Mouse (Mus musculus): ENCODE results near the gene Lrrc51.

The Lrrc51 gene

DNA sequence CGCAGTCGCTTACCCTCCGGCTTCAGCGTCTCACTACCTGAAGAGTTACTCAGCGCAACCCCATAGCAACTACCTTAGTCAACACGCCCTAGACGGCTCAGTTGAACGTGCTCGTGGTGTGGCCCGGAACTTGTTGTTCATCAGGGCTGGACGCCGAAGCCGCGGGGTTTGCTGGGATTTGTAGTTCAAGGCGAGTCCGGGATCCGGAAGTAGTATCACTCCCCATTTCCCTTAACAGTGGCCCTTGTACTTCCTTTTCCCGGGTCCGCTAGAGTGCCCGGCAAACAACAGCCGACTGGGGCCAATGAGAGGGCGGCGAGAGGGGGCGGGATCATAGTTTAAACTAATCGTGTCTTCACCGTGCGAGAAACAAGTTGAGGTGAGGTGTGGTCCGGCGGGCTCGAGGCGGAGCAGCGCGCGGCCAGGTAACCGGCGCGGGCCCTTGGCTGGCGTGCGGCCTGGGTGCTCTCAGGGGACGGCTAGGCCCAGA, at the start of gene Lrrc51, which contains the start of gene Numa1:
TSS of gene Lrrc51 (minus strand) at position 145 of the 490 bp plus-strand sequence.
TSS of gene Numa1 (plus strand) at position 361 of the 490 bp plus-strand sequence.
- TF ChIP-seq GATA4 (IDR thresholded peaks at IDR 0.05; ENCODE audit: insufficient replicate concordance, low read length), result peak; percentile 53; the same call in 1 of the 2 replicates

- TF ChIP-seq GATA4 (IDR thresholded peaks at IDR 0.05; ENCODE audit: insufficient replicate concordance, low read length), result no peak
Observed at GRCm38 (mm10) chr7:101982735-101983134, 49.0 kb upstream of the Lrrc51 start.

- TF ChIP-seq GATA4 (IDR thresholded peaks at IDR 0.05; ENCODE audit: insufficient replicate concordance, low read length), result no peak
Observed at GRCm38 (mm10) chr7:101974505-101974904, 40.8 kb upstream of the Lrrc51 start.

DNA sequence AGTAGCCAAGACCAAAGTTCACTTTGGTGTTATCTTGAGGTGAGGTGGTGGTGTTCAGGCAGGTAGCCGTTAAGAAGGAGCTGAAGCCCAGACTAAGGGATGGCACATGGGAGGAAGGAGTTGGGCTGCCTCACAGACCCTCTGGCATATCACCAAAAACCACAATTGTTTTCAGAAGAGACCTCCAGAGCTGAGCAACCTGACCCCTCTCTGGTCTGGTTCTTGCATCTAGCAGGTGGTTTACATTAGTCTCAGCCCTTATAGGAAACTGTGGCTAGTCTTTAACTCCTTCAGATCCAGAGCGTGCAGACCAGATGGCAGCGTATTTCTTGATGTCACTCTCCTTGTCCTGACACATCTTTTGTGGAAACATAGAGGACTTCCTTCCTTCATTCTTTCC, 40.0 kb upstream of the Lrrc51 start:
- no peak for TF ChIP-seq GATA4 (IDR thresholded peaks at IDR 0.05; ENCODE audit: insufficient replicate concordance, low read length)

DNA sequence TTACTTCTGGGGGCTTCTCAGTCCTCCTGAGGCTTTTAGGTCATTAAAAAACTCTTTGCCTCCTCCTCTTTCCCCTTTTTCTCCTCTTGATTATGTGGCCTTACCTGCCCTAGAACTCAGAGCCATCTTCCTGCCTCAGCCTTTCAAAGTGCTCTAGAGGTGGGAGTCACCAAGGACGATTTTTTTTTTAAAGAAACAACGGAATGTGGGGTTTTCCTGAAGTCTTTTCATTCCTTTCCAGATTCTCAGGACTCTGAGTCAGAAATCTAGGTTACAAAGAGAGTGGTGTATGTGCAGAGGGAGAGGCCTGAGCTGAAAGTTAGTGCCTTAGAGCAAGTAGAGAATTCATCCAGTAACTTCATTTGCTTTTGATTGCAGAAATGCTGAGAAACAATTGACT, 38.0 kb upstream of the Lrrc51 start:
- no peak for TF ChIP-seq GATA4 (IDR thresholded peaks at IDR 0.05; ENCODE audit: insufficient replicate concordance, low read length)

GRCm38 (mm10) chr7:101970821-101971461, 37.2 kb upstream of the Lrrc51 start:
- no peak for TF ChIP-seq GATA4 (IDR thresholded peaks at IDR 0.05; ENCODE audit: insufficient replicate concordance, low read length)

GRCm38 (mm10) chr7:101970429-101970775, 36.7 kb upstream of the Lrrc51 start:
- 0 out of 2 replicates have a peak, but pooled peaks have one; percentile 1 for TF ChIP-seq GATA4 (IDR thresholded peaks at IDR 0.05; ENCODE audit: insufficient replicate concordance, low read length)

DNA sequence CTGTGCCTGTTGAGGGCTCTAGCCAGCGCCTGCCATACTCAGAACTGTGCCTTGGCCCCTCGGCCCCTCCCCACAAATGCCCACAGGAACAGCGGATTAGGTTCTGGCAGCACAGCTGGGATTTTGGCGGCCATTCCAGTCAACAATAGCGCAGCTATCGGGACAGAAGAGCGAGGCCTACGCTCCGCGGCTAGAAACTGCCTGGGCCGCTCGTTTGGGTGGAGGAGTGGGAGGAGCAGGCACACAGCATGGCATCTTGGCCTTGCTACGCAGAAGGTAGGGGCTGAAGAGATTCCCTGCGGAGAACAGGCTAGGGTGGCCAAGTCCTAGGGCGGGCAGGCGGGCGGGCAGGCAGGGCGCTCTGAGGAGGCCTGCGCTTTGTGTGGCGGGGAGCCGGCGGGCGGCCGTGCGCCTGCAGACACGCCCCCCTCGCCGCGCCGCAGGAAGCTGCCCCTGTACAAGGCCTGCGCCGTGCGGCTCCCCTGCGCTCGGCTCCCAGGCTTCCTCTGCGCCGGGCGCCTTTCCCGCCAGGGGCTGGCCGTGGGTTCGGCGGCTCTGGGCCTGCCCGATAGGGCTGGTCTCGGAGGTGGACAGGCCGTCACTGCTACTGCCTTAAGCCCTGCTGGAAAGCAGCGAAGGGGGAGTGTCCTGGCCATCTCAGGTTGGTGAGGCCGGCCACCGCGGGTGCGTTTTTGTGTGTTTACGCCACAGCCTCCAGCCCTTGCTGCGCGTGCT, 36.2 kb upstream of the Lrrc51 start:
- peak; percentile 2; the same call in 1 of the 2 replicates for TF ChIP-seq GATA4 (IDR thresholded peaks at IDR 0.05; ENCODE audit: insufficient replicate concordance, low read length)

DNA sequence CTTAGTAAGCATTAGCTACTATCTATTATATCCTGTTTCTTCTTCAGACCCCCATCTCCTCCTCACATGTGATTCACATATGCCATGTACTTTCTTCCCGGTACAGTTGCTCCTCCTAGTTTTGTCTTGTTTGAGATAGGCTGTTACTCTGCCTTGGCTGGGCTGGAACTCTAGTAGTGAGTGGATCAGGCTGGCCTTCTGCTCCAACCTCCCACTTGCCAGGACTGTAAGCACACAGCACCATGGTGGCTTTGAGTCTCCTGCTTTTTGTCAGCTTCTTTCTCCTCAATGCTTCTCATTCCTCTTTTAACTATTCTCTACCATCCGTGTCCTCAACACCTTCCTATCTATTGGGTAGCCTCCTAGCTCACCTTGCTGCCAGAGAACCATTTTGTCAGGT, 35.1 kb upstream of the Lrrc51 start:
- TF ChIP-seq GATA4 (IDR thresholded peaks at IDR 0.05; ENCODE audit: insufficient replicate concordance, low read length), result no peak

- no peak for TF ChIP-seq GATA4 (IDR thresholded peaks at IDR 0.05; ENCODE audit: insufficient replicate concordance, low read length)
Observed at GRCm38 (mm10) chr7:101967256-101967655, 33.6 kb upstream of the Lrrc51 start.

DNA sequence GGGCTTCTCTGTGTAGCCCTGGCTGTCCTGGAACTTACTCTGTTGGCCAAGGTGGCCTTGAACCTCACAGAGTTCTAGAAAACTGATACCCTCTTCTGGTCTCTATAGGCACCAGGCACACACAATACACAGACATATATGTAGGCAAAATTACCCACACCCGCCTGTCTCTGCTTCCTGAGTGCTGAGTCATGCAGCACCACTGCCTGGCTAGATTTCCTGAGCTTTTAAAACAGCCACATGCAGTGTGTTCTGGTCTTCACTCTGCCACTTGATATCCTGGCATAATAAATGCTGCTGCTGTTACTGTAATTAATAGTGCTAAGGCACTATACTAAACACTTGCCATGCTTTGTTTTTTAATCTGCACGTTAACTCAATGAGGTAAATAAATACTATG, 31.9 kb upstream of the Lrrc51 start:
- TF ChIP-seq GATA4 (IDR thresholded peaks at IDR 0.05; ENCODE audit: insufficient replicate concordance, low read length), result no peak

- TF ChIP-seq GATA4 (IDR thresholded peaks at IDR 0.05; ENCODE audit: insufficient replicate concordance, low read length), result no peak
Observed at GRCm38 (mm10) chr7:101964551-101964950, 30.9 kb upstream of the Lrrc51 start.

DNA sequence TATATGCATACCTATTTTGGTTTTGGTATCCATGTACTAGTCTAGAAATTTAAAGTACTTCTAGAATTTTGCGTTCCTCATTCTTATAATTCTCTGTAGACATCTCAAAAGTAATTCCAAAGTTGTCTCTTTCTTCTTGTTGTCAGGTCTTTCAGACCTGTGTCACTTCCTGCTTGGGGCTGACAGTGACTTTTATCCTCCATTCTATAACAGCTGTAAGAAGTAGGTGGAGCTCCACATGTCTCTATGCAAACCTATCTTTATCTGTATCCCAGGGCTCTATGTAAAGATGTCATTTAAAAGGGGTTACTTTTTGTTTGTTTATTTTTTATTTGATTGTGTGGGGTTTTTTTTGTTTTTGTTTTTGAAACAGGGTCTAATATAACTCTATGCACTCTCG, 29.9 kb upstream of the Lrrc51 start:
- no peak for TF ChIP-seq GATA4 (IDR thresholded peaks at IDR 0.05; ENCODE audit: insufficient replicate concordance, low read length)

- TF ChIP-seq GATA4 (IDR thresholded peaks at IDR 0.05; ENCODE audit: insufficient replicate concordance, low read length), result no peak
Observed at GRCm38 (mm10) chr7:101962829-101963228, 29.1 kb upstream of the Lrrc51 start.

- TF ChIP-seq GATA4 (IDR thresholded peaks at IDR 0.05; ENCODE audit: insufficient replicate concordance, low read length), result no peak
Observed at GRCm38 (mm10) chr7:101956911-101957310, 23.2 kb upstream of the Lrrc51 start.

DNA sequence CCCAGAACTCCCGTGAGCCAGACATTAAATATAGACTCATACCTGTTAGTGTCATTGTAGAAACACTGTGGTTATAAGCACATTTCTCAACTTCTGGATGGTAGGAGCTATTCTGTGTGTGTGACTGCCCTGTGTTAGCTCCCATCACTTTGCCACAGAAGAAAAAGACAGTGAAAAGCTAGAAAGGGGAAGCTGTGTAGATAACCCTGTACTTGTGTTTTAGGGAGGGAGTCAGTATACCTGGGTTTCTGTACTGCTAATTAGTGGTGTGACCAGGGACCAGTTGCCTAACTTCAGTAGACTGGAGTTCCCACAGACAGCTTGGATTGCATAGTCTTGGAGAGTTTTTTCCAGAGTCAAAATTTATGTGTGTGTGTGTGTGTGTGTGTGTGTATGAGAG, 22.8 kb upstream of the Lrrc51 start:
- no peak for TF ChIP-seq GATA4 (IDR thresholded peaks at IDR 0.05; ENCODE audit: insufficient replicate concordance, low read length)
